In the genomic region with DNA sequence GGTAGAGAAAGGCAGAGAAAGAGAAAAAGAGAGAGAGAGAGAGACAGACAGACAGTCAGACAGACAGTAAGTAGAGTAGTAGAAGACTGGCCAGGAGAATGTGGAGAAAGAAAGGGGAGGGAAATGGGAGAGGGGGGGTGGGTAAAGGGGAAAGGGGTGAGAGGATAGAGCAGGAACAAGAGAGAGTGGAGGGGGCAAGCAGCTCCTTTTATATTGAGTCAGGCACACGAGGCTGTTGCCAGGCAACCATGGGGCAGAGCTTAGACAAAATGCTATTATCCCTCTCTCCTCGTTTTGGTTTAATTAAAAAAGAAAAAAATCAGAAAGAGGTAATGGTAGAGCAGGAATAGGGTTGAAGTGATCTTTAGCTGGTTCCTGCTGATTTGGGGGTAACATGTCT, we compare ENCODE assay signal across 29 mouse cellular contexts.
DNase-seq lines count a peak whose midpoint lies in the region; ATAC-seq and TF ChIP-seq lines count a peak whose summit lies in the region.
"Had no signal": no experiment of that assay in that cellular context is flagged by ENCODE, and none has a peak within 500 bp of the region (broad histone marks: within the 10 kb centered on the region; RNA-seq: fewer than 3 reads in every experiment).

No protein-coding gene starts in this region.

- no peak for TF ChIP-seq CTCF in intestine, postnatal 0 days (IDR thresholded peaks at IDR 0.05; ENCODE audit: low read depth)

- H3K9me3 ChIP-seq in forebrain, embryonic 11.5 days (ENCODE audit: control insufficient read depth, low read length) = no peaks in the 10 kb centered on the region
- H3K9me3 ChIP-seq in forebrain, embryonic 15.5 days = no peaks in the 10 kb centered on the region
- no peaks in the 10 kb centered on the region for H3K9me3 ChIP-seq in neural tube, embryonic 12.5 days
- no peaks in the 10 kb centered on the region for H3K9me3 ChIP-seq in midbrain, embryonic 12.5 days
- H3K9me3 ChIP-seq in intestine, postnatal 0 days (ENCODE audit: control insufficient read depth) = no peaks in the 10 kb centered on the region
- H3K9me3 ChIP-seq: embryonic facial prominence, embryonic 13.5 days; heart, embryonic 10.5 days; intestine, embryonic 15.5 days; limb, embryonic 10.5 days; liver, embryonic 15.5 days; lung, embryonic 15.5 days; megakaryocyte, embryonic 14.5 days; neural tube, embryonic 15.5 days; stomach, embryonic 15.5 days had no signal

- no peaks in the 10 kb centered on the region for H3K36me3 ChIP-seq in forebrain, embryonic 11.5 days (ENCODE audit: control insufficient read depth, insufficient read depth, low read length)
- no peaks in the 10 kb centered on the region for H3K36me3 ChIP-seq in forebrain, embryonic 15.5 days
- H3K36me3 ChIP-seq in neural tube, embryonic 12.5 days = no peaks in the 10 kb centered on the region
- H3K36me3 ChIP-seq in midbrain, embryonic 12.5 days = no peaks in the 10 kb centered on the region
- no peaks in the 10 kb centered on the region for H3K36me3 ChIP-seq in intestine, postnatal 0 days (ENCODE audit: control insufficient read depth, insufficient read depth)
- H3K36me3 ChIP-seq: embryonic facial prominence, embryonic 13.5 days; heart, embryonic 10.5 days; intestine, embryonic 15.5 days; limb, embryonic 10.5 days; liver, embryonic 15.5 days; lung, embryonic 15.5 days; neural tube, embryonic 15.5 days; stomach, embryonic 15.5 days had no signal

- no peak overlapping the region for H3K4me3 ChIP-seq in forebrain, embryonic 11.5 days (ENCODE audit: low read depth, low read length)
- no peak overlapping the region for H3K4me3 ChIP-seq in forebrain, embryonic 15.5 days
- no peak overlapping the region for H3K4me3 ChIP-seq in neural tube, embryonic 12.5 days
- no peak overlapping the region for H3K4me3 ChIP-seq in midbrain, embryonic 12.5 days
- no peak overlapping the region for H3K4me3 ChIP-seq in intestine, postnatal 0 days (ENCODE audit: low read depth, low read length)
- H3K4me3 ChIP-seq: embryonic facial prominence, embryonic 13.5 days; erythroblast, embryonic 14.5 days; heart, embryonic 10.5 days; intestine, embryonic 15.5 days; layer of hippocampus, adult 2 months; limb, embryonic 10.5 days; liver, embryonic 15.5 days; lung, embryonic 15.5 days; megakaryocyte, embryonic 14.5 days; myocyte; neural tube, embryonic 15.5 days; stomach, embryonic 15.5 days had no signal

- H3K27ac ChIP-seq in forebrain, embryonic 11.5 days (ENCODE audit: low read depth, low read length) = no peak overlapping the region
- no peak overlapping the region for H3K27ac ChIP-seq in forebrain, embryonic 15.5 days (replicated peaks)
- H3K27ac ChIP-seq in neural tube, embryonic 12.5 days = no peak overlapping the region
- H3K27ac ChIP-seq in midbrain, embryonic 12.5 days (replicated peaks) = no peak overlapping the region
- H3K27ac ChIP-seq in intestine, postnatal 0 days (ENCODE audit: low read depth, low read length) = no peak overlapping the region
- H3K27ac ChIP-seq: embryonic facial prominence, embryonic 13.5 days; heart, embryonic 10.5 days; intestine, embryonic 15.5 days; layer of hippocampus, adult 2 months; limb, embryonic 10.5 days; liver, embryonic 15.5 days; lung, embryonic 15.5 days; neural tube, embryonic 15.5 days; stomach, embryonic 15.5 days had no signal

- no peak overlapping the region for H3K4me2 ChIP-seq in forebrain, embryonic 11.5 days (ENCODE audit: low read depth, low read length, severe bottlenecking)
- H3K4me2 ChIP-seq in forebrain, embryonic 15.5 days (replicated peaks) = no peak overlapping the region
- H3K4me2 ChIP-seq in neural tube, embryonic 12.5 days (replicated peaks) = no peak overlapping the region
- H3K4me2 ChIP-seq in midbrain, embryonic 12.5 days (replicated peaks) = no peak overlapping the region
- H3K4me2 ChIP-seq in intestine, postnatal 0 days (replicated peaks; ENCODE audit: low read depth) = no peak overlapping the region
- H3K4me2 ChIP-seq: embryonic facial prominence, embryonic 13.5 days; intestine, embryonic 15.5 days; liver, embryonic 15.5 days; lung, embryonic 15.5 days; neural tube, embryonic 15.5 days; stomach, embryonic 15.5 days had no signal

- no peaks in the 10 kb centered on the region for H3K4me1 ChIP-seq in forebrain, embryonic 11.5 days (replicated peaks; ENCODE audit: control insufficient read depth, insufficient read depth, low read length)
- no peaks in the 10 kb centered on the region for H3K4me1 ChIP-seq in forebrain, embryonic 15.5 days
- no peaks in the 10 kb centered on the region for H3K4me1 ChIP-seq in neural tube, embryonic 12.5 days
- H3K4me1 ChIP-seq in midbrain, embryonic 12.5 days = no peaks in the 10 kb centered on the region
- H3K4me1 ChIP-seq in intestine, postnatal 0 days (replicated peaks; ENCODE audit: control insufficient read depth, insufficient read depth, low read length) = no peaks in the 10 kb centered on the region
- H3K4me1 ChIP-seq: embryonic facial prominence, embryonic 13.5 days; heart, embryonic 10.5 days; intestine, embryonic 15.5 days; limb, embryonic 10.5 days; liver, embryonic 15.5 days; lung, embryonic 15.5 days; megakaryocyte, embryonic 14.5 days; neural tube, embryonic 15.5 days; stomach, embryonic 15.5 days had no signal

- no peak overlapping the region for H3K9ac ChIP-seq in forebrain, embryonic 11.5 days (ENCODE audit: low read length)
- H3K9ac ChIP-seq in forebrain, embryonic 15.5 days (replicated peaks) = no peak overlapping the region
- H3K9ac ChIP-seq in neural tube, embryonic 12.5 days = no peak overlapping the region
- H3K9ac ChIP-seq in midbrain, embryonic 12.5 days (replicated peaks) = no peak overlapping the region
- no peak overlapping the region for H3K9ac ChIP-seq in intestine, postnatal 0 days (ENCODE audit: low read depth, low read length)
- H3K9ac ChIP-seq: embryonic facial prominence, embryonic 13.5 days; intestine, embryonic 15.5 days; liver, embryonic 15.5 days; lung, embryonic 15.5 days; neural tube, embryonic 15.5 days; stomach, embryonic 15.5 days had no signal

- peak; percentile 44 for DNase-seq in forebrain, embryonic 11.5 days (ENCODE audit: low spot score)
- DNase-seq in neural tube, embryonic 10.5 days (ENCODE audit: extremely low spot score, low spot score) = no peak
- DNase-seq in spleen, postnatal 14 days (ENCODE audit: low spot score in 2 of 2) = no peak
- DNase-seq: adrenal gland, postnatal 25 days; cerebellum, adult 11 months; cerebellum, adult 9-11 months; kidney, postnatal 25 days; liver; lung, postnatal 36 days; right cerebral cortex, adult 18-20 months; right cerebral cortex, postnatal 4 days; thymus, postnatal 36 days had no signal

- 15% methylated on average over 2 of the region's 2 CpGs for WGBS in forebrain, embryonic 11.5 days
- 11% methylated on average over 2 of the region's 2 CpGs for WGBS in forebrain, embryonic 15.5 days
- 18% methylated on average over 2 of the region's 2 CpGs for WGBS in neural tube, embryonic 12.5 days
- no CpG with 5 or more reads among the region's 2 CpGs for WGBS in midbrain, embryonic 12.5 days
- WGBS in intestine, postnatal 0 days = no CpG with 5 or more reads among the region's 2 CpGs

- no peaks in the 10 kb centered on the region for H3K27me3 ChIP-seq in forebrain, embryonic 11.5 days (ENCODE audit: control insufficient read depth, insufficient read depth, low read length)
- no peaks in the 10 kb centered on the region for H3K27me3 ChIP-seq in forebrain, embryonic 15.5 days
- H3K27me3 ChIP-seq in neural tube, embryonic 12.5 days (replicated peaks) = no peaks in the 10 kb centered on the region
- no peaks in the 10 kb centered on the region for H3K27me3 ChIP-seq in midbrain, embryonic 12.5 days
- no peaks in the 10 kb centered on the region for H3K27me3 ChIP-seq in intestine, postnatal 0 days (replicated peaks; ENCODE audit: control insufficient read depth, insufficient read depth, low read length)
- H3K27me3 ChIP-seq: embryonic facial prominence, embryonic 13.5 days; intestine, embryonic 15.5 days; liver, embryonic 15.5 days; lung, embryonic 15.5 days; megakaryocyte, embryonic 14.5 days; neural tube, embryonic 15.5 days; stomach, embryonic 15.5 days had no signal

- peak; percentile 83 for ATAC-seq in forebrain, embryonic 11.5 days (replicated peaks; ENCODE audit: low FRiP score)
- ATAC-seq in forebrain, embryonic 15.5 days (replicated peaks) = no peak
- ATAC-seq in neural tube, embryonic 12.5 days (ENCODE audit: low FRiP score, low read depth) = peak; percentile 68; the same call in 1 of the 2 replicates
- ATAC-seq in midbrain, embryonic 12.5 days (ENCODE audit: low FRiP score, low read depth) = peak; percentile 68
- ATAC-seq in inflammation-experienced regulatory T-cells, adult 6 months = no peak
- no peak for ATAC-seq in intestine, postnatal 0 days
- ATAC-seq: intestine, embryonic 15.5 days had no signal

Comparison
In these comparisons a context has a peak if more than half of its experiments do, and no peak if none do; other contexts are left out.
1. ATAC-seq: peak in forebrain, embryonic 11.5 days (single experiment), neural tube, embryonic 12.5 days (single experiment) and midbrain, embryonic 12.5 days (single experiment); none in forebrain, embryonic 15.5 days (single experiment), inflammation-experienced regulatory T-cells, adult 6 months (single experiment) and intestine, postnatal 0 days (single experiment).